Mouse (Mus musculus): ENCODE results near the gene Uba7. TPM values are rescaled to one million over a fixed set of nuclear protein-coding genes. Genes with fewer than 3 reads are reported as not detected.

Gene Uba7
- polyA plus RNA-seq, 1 experiment from 2014 or later, result 5.6 TPM

DNA sequence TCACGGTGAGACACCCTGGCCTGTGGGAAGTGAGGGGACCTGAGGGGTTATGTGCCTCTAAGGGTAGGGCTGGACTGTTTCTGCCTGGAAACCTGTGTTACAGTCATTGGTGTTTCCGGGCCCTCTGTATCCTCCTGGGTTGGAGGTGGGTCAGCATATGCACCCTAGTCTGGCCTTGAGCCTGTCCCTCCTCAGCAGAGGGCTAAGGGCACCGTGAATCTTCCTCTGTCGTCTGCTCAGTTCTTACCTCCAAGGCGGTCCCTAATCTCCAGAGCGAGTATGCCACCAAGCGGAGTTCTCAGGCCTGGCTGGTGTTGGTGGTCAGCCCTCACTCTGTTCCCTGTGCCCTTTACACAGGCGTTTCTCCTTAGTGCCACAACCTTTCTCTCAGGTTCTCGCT, 12.4 kb upstream of the Uba7 start:
- Histone ChIP-seq H3K36me3 (peaks cover 2% of the 10 kb centered on the region; the same call in 1 of the 2 replicates), H3K27ac (replicated peaks) (no peak overlapping the region), H3K9me3 (replicated peaks) (no peaks in the 10 kb centered on the region), H3K4me3 (replicated peaks) (no peak overlapping the region), H3K4me1 (peaks cover 17% of the 10 kb centered on the region), H3K4me2 (no peak overlapping the region), H3K9ac (replicated peaks) (no peak overlapping the region), H3K27me3 (replicated peaks) (no peaks in the 10 kb centered on the region)
- 92% methylated on average over 9 of the region's 9 CpGs for WGBS
- ATAC-seq (ENCODE audit: low FRiP score), result no peak

DNA sequence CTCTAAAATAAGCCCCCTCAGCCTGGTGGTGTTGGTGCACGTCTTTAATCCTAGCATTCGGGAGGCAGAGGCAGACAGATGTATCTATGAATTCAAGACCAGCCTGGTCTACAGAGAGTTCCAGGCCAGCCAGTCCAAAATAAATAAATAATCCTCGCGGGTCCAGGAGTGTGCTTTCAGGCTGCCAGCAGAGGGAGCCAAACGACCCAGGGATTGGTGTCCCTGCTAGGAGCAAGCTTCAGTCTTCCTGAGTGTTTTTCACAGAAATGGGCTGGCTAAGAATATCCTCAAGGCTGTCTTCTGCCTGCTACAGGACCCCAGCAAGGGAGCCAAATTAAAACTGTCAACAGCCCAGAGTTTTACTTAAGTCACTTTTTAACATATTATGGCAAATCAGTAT, 11.6 kb upstream of the Uba7 start:
- Histone ChIP-seq H3K27me3 (replicated peaks) (no peaks in the 10 kb centered on the region), H3K4me1 (peaks cover 17% of the 10 kb centered on the region), H3K9ac (replicated peaks) (no peak overlapping the region), H3K9me3 (replicated peaks) (no peaks in the 10 kb centered on the region), H3K4me3 (replicated peaks) (no peak overlapping the region), H3K36me3 (peaks cover 2% of the 10 kb centered on the region; the same call in 1 of the 2 replicates), H3K27ac (replicated peaks) (no peak overlapping the region), H3K4me2 (no peak overlapping the region)
- 29% methylated on average over 5 of the region's 5 CpGs for WGBS
- ATAC-seq (ENCODE audit: low FRiP score), result peak; percentile 67; the same call in 1 of the 2 replicates

DNA sequence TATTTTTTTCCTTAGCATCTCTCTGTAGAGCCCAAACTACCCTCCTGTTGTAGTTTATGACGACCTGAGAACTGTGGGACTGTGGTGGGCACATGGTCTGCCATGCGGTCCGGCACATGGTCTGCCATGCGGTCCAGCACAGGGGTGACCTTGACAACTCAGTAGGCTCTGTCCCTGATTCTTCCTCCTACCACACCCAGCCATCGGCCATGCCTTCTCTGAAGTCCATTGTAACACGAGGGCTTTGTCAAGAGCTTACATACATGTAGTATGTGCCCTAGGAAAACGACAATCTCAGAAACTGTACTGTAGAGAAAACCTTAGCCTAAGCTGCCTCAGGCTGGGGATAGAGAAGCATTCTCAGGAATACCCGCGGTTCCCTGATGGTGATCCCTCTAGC, 10.6 kb upstream of the Uba7 start:
- Histone ChIP-seq H3K4me2 (no peak overlapping the region), H3K9ac (replicated peaks) (no peak overlapping the region), H3K27me3 (replicated peaks) (no peaks in the 10 kb centered on the region), H3K9me3 (replicated peaks) (no peaks in the 10 kb centered on the region), H3K36me3 (no peaks in the 10 kb centered on the region), H3K4me1 (peaks cover 17% of the 10 kb centered on the region), H3K4me3 (replicated peaks) (no peak overlapping the region), H3K27ac (replicated peaks) (no peak overlapping the region)
- ATAC-seq (ENCODE audit: low FRiP score), result no peak
- WGBS, result 95% methylated on average over 9 of the region's 9 CpGs

DNA sequence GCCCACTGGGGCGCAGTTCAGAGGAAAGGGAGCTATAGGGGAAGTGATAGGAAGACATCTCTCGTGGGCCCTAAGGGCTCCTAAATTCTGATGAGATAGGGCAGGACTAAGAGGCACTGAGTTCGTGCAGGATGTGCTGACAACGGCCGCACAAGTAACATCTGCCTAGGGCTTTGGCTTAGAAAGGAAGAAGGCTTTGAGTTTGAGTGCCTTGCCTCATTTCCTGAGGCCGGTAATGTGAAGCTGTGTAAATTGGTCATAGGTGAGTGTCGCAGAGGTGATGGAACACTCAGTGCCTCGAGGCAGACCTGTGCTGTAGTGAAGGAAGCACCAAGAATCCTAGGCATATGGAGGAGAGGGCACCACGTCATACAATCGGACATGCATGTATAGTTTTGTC, 8.6 kb upstream of the Uba7 start:
- Histone ChIP-seq H3K4me2 (no peak overlapping the region), H3K27me3 (replicated peaks) (no peaks in the 10 kb centered on the region), H3K27ac (replicated peaks) (no peak overlapping the region), H3K4me1 (peaks cover 7% of the 10 kb centered on the region), H3K9ac (replicated peaks) (no peak overlapping the region), H3K36me3 (no peaks in the 10 kb centered on the region), H3K9me3 (replicated peaks) (no peaks in the 10 kb centered on the region), H3K4me3 (replicated peaks) (no peak overlapping the region)
- WGBS, result 91% methylated on average over 10 of the region's 10 CpGs
- no peak for ATAC-seq (ENCODE audit: low FRiP score)

DNA sequence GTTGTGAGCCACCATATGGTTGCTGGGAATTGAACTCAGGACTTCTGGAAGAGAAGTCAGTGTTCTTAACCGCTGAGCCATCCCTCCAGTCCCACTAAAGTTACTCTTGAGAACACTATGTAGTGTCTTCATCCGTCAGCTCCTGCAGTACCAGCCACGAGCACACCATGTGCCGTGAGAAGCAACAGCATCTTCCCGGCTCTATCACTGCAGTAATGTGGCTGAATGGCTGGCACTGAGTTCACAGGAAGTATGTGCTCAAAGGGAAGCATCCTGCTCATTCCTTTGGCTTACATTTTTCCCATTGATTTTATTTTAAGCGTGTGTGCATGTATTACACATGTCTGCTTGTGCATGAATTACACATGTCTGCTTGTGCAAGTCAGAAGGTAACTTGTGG, 7.9 kb upstream of the Uba7 start:
- H3K27ac ChIP-seq (replicated peaks), result no peak overlapping the region
- H3K9ac ChIP-seq (replicated peaks), result no peak overlapping the region
- H3K27me3 ChIP-seq (replicated peaks), result no peaks in the 10 kb centered on the region
- H3K9me3 ChIP-seq (replicated peaks), result no peaks in the 10 kb centered on the region
- no peaks in the 10 kb centered on the region for H3K4me1 ChIP-seq
- H3K4me3 ChIP-seq (replicated peaks), result no peak overlapping the region
- 89% methylated on average over 6 of the region's 6 CpGs for WGBS
- no peak overlapping the region for H3K4me2 ChIP-seq
- no peaks in the 10 kb centered on the region for H3K36me3 ChIP-seq
- ATAC-seq (ENCODE audit: low FRiP score), result no peak

DNA sequence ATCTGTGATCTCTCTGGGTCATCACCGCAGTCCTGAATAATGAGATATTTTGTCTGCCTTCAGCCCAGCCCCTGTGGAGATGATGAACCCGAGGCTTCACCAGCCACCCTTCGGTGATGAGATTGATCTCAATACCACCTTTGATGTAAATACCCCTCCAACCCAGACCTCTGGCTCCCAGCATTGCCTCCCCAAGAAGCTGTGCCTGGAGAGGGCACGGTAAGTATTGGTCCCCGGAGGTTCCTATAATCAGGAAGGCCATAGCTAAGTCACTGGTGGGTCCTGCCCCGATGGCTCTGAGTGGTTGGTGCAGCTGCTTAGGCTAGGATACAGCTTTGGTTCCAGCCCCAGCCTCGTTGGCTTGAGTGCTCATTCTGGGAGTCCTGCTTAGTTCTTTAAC, 6.8 kb upstream of the Uba7 start:
- H3K9ac ChIP-seq (replicated peaks), result no peak overlapping the region
- H3K4me3 ChIP-seq (replicated peaks), result no peak overlapping the region
- no peaks in the 10 kb centered on the region for H3K4me1 ChIP-seq
- H3K4me2 ChIP-seq, result no peak overlapping the region
- ATAC-seq (ENCODE audit: low FRiP score), result no peak
- no peaks in the 10 kb centered on the region for H3K9me3 ChIP-seq (replicated peaks)
- 94% methylated on average over 7 of the region's 7 CpGs for WGBS
- no peaks in the 10 kb centered on the region for H3K36me3 ChIP-seq
- H3K27me3 ChIP-seq (replicated peaks), result no peaks in the 10 kb centered on the region
- no peak overlapping the region for H3K27ac ChIP-seq (replicated peaks)

DNA sequence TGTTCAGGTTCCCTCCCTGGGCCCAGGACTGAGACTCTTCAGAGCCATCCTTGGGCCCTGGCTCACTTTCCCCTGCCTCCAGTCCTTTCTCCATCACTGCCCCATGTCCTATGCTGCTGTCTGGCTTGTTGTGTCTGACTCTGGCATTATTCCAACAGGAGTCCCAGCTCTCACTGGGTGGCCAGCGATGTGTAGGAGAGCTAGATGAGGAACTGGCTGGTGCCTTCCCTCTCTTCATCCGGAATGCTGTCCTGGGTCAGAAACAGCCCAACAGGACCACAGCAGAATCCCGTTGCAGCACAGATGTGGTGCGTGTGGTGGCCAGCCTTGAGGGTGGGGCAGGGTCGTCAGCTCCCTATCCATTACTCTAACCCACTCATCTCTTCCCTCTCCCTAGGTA, 5.0 kb upstream of the Uba7 start:
- no peaks in the 10 kb centered on the region for H3K36me3 ChIP-seq
- WGBS, result 89% methylated on average over 5 of the region's 5 CpGs
- no peak overlapping the region for H3K9ac ChIP-seq (replicated peaks)
- H3K4me1 ChIP-seq, result no peaks in the 10 kb centered on the region
- no peak overlapping the region for H3K4me2 ChIP-seq
- no peak overlapping the region for H3K27ac ChIP-seq (replicated peaks)
- H3K4me3 ChIP-seq (replicated peaks), result no peak overlapping the region
- H3K9me3 ChIP-seq (replicated peaks), result no peaks in the 10 kb centered on the region
- no peaks in the 10 kb centered on the region for H3K27me3 ChIP-seq (replicated peaks)
- ATAC-seq (ENCODE audit: low FRiP score), result no peak

DNA sequence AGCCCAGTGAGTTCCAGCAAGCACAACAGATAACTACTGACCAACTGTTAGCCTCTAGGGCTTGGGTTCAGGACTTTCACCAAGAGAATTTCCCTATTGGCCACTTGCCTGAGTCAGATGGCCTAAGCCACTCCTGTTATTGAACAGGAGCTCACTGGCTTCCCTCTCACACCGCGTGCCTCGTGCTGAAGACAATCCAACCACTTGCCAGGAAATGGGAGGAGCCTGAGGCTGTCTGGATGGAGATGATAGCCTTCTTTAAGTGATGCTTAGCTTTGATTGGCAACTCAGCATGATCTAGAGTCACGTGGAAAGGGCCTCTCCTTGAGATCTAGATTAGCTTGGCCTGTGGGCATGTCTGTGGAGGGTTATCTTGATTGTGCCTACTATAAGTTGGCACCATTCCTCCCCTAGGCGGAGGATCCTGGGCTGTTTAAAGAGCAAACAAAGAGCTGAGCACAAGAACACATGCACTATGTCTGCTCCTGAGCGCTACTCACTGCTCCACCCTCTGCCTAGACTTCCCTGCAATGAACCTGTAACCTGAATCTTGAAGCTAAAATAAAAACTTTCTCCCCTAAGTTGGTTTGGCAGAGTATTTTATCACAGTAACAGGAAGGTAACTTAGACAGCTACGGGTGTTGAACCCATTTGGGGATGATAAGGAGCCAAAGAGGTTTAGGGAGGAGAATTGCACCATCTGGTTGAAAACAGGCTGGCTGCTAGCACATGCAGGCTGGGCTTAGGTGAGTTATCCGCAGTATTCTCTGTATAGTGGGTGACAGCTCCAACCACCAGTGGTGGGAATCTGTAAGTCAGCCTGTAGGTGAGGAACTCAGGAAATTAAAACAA, 3.4 kb upstream of the Uba7 start:
- WGBS, result 80% methylated on average over 8 of the region's 8 CpGs
- H3K4me2 ChIP-seq, result no peak overlapping the region
- no peaks in the 10 kb centered on the region for H3K36me3 ChIP-seq
- no peaks in the 10 kb centered on the region for H3K9me3 ChIP-seq (replicated peaks)
- no peak overlapping the region for H3K4me3 ChIP-seq (replicated peaks)
- no peaks in the 10 kb centered on the region for H3K27me3 ChIP-seq (replicated peaks)
- no peak overlapping the region for H3K27ac ChIP-seq (replicated peaks)
- H3K9ac ChIP-seq (replicated peaks), result no peak overlapping the region
- no peak for ATAC-seq (ENCODE audit: low FRiP score)
- no peaks in the 10 kb centered on the region for H3K4me1 ChIP-seq

DNA sequence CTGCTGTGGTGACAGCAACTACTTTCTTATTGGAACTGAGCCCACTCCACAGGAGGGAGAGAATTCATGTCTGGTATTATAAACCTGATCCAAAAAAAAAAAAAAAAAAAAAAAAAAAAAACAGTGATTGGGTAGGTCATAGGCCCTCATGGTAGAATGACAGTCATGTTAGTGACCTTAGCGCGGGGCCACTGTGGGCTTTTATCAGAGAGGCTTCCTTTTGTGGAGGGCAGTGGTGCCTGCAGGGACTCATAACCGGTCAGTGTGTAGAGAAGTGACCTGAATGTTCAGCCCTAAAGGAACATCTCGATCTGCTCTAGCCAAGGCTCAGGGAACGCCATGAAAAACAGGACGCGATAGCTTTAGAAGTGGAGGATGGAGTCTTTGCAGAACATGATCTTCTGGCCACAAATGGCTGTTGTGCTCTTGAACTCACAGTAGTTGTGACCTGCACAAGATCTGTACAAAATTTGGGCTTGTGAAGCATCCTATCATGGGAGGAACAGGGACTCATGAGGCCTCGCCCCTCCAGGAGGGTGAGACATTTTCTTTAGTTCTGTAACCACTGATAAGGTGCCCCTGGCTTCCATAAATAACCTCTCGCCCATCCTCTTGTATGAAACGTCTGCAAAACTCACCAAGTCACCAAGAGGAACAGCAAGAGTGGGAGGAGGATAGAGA, 674 bp upstream of the Uba7 start:
- no peak overlapping the region for H3K4me3 ChIP-seq (replicated peaks)
- H3K4me2 ChIP-seq, result no peak overlapping the region
- no peaks in the 10 kb centered on the region for H3K4me1 ChIP-seq
- no peak overlapping the region for H3K27ac ChIP-seq (replicated peaks)
- H3K27me3 ChIP-seq (replicated peaks), result no peaks in the 10 kb centered on the region
- H3K9ac ChIP-seq (replicated peaks), result no peak overlapping the region
- no peaks in the 10 kb centered on the region for H3K9me3 ChIP-seq (replicated peaks)
- ATAC-seq (ENCODE audit: low FRiP score), result no peak
- 85% methylated on average over 10 of the region's 10 CpGs for WGBS
- H3K36me3 ChIP-seq, result no peaks in the 10 kb centered on the region

DNA sequence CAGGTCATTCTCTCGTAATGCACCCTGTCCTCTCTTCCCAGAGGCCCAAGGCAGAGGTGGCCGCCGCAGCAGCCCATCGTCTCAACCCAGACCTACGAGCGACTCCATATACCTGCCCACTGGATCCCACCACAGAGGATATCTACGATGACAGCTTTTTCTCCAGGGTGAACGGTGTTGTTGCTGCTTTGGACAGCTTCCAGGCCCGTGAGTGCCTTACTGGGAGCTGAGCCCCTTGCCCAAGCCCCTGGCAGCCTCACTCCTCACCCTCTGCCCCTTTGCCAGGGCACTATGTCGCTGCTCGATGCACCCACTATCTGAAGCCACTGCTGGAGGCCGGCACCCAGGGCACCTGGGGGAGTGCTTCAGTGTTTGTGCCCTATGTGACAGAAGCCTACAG, 3.5 kb downstream of the Uba7 start:
- Histone ChIP-seq H3K4me3 (replicated peaks) (no peak overlapping the region), H3K9me3 (replicated peaks) (no peaks in the 10 kb centered on the region), H3K27me3 (replicated peaks) (0 out of 2 replicates have a peak, but pooled peaks cover 3% of the 10 kb centered on the region), H3K4me1 (peaks cover 7% of the 10 kb centered on the region; the same call in 1 of the 2 replicates), H3K4me2 (no peak overlapping the region), H3K27ac (replicated peaks) (no peak overlapping the region), H3K9ac (replicated peaks) (no peak overlapping the region), H3K36me3 (no peaks in the 10 kb centered on the region)
- ATAC-seq (ENCODE audit: low FRiP score), result no peak
- 89% methylated on average over 12 of the region's 12 CpGs for WGBS

DNA sequence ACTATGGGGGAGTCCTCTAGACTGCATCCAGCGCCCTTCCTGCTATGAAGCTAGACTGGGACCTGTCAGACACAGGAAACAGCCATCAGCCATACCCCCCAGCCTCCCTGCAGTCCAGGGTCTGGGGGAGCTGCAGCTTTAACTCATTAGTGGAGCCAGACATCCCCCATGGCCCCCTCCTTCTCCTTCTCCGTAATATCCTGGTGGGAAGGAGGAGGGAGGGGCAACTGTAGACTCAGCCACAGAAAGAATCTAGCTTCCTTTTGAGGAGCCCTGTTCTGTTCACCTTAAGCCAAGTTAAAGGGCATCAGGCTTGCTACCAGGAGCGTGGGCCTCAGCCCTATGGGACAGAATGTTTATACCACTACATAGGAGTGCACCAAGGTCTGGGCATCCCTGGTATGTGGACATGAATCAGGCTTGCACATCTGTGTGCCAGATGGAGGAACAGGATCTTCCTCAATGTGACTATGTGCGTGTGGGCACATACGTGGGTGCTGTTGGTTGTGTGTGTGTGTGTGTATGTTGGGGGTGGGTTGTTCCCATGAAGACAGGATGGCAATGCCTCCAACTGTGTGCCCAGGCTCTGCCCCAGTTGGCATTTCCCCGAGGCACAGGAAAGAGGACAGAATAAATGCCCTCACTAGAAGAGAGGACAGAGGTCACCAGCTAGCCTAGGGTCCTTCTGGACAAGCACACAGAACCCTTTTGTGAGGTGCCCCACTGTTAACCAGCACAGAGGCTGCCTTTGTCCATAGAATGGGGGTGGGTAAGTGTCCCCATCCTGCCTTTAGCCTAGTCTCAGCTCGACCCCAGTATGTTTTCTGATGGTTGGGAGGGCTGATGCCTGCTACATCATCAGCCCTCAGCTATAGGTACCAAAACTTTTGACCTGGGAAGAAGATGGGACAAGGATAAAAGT, 6.6 kb downstream of the Uba7 start:
- H3K9me3 ChIP-seq (replicated peaks), result no peaks in the 10 kb centered on the region
- WGBS, result 60% methylated on average over 6 of the region's 7 CpGs
- no peak overlapping the region for H3K9ac ChIP-seq (replicated peaks)

More for the DNA sequence above, 6.6 kb downstream of the Uba7 start:
- Histone ChIP-seq H3K4me3 (replicated peaks) (no peak overlapping the region), H3K36me3 (no peaks in the 10 kb centered on the region), H3K27ac (replicated peaks) (peak overlapping the region; percentile 82), H3K4me1 (peaks cover 29% of the 10 kb centered on the region), H3K4me2 (peak overlapping the region; percentile 87), H3K27me3 (replicated peaks) (peaks cover 14% of the 10 kb centered on the region)
- no peak for ATAC-seq (ENCODE audit: low FRiP score)
